Mouse (Mus musculus): ENCODE results near the gene Akap2.

GRCm38 (mm10) chr4:57842472-57843305 lies 125.2 kb downstream of the Akap2 start:
- no peak for TF ChIP-seq CTCF (IDR thresholded peaks at IDR 0.05 in 2 of 3, conservative IDR thresholded peaks at IDR 0.05 in 1 of 3; ENCODE audit: control insufficient read depth in 1 of 3, insufficient read depth in 1 of 3, low read depth in 2 of 3, low read length in 3 of 3, poor library complexity in 1 of 3, severe bottlenecking in 1 of 3)
- no peak for TF ChIP-seq ZMIZ1 (IDR thresholded peaks at IDR 0.05; ENCODE audit: low read depth, low read length)
- no peak for TF ChIP-seq HCFC1 (IDR thresholded peaks at IDR 0.05; ENCODE audit: low read depth, low read length)
- no peak for TF ChIP-seq ETS1 (IDR thresholded peaks at IDR 0.05; ENCODE audit: low read depth, low read length)
- TF ChIP-seq SMC3 (IDR thresholded peaks at IDR 0.05; ENCODE audit: low read depth, low read length): no peak
- TF ChIP-seq E2F4 (IDR thresholded peaks at IDR 0.05; ENCODE audit: borderline replicate concordance, low read depth, low read length): no peak
- no peak for TF ChIP-seq POLR2A (IDR thresholded peaks at IDR 0.05; ENCODE audit: control insufficient read depth in 1 of 2, insufficient read depth in 1 of 2, low read depth in 1 of 2, low read length in 2 of 2, poor library complexity in 1 of 2)
- no peak for TF ChIP-seq USF1 (IDR thresholded peaks at IDR 0.05; ENCODE audit: low read depth, low read length)
- TF ChIP-seq ZKSCAN1 (IDR thresholded peaks at IDR 0.05; ENCODE audit: low read depth, low read length): no peak
- TF ChIP-seq MAFK (IDR thresholded peaks at IDR 0.05; ENCODE audit: borderline replicate concordance, low read depth, low read length): no peak
- TF ChIP-seq NELFE (IDR thresholded peaks at IDR 0.05; ENCODE audit: low read depth, low read length): no peak
- TF ChIP-seq KAT2A (conservative IDR thresholded peaks at IDR 0.05; ENCODE audit: low read depth, low read length): no peak
- TF ChIP-seq POLR2AphosphoS2 (IDR thresholded peaks at IDR 0.05; ENCODE audit: low read length): no peak
